Mouse (Mus musculus) ES-E14 (cell line): ENCODE measurements around the gene Rcan1. TPM values are rescaled to one million over a fixed set of nuclear protein-coding genes. Genes with fewer than 3 reads are reported as not detected.

Experiments used
- DNase-seq: peaks from one replicate; pipeline ENCODE4 v3.0.0-alpha.2; 2013; ENCODE audit warnings: low read depth, low spot score
- H3K27ac ChIP-seq: 2 replicates; pipeline ENCODE4 v1.5.1; 2012; ENCODE audit warnings: low read depth, mild to moderate bottlenecking, low read length, moderate library complexity, mixed read lengths; ENCODE audit not compliant: poor library complexity, insufficient read depth, severe bottlenecking
- H3K36me3 ChIP-seq: 2 replicates; pipeline ENCODE4 v1.6.1; 2012; ENCODE audit warnings: mild to moderate bottlenecking, low read length, moderate library complexity, mixed read lengths; ENCODE audit not compliant: control insufficient read depth, poor library complexity, insufficient read depth, severe bottlenecking
- H3K4me1 ChIP-seq, 2 experiments: fragments of 150-350 bp in 1 of 2; sonication (generic) in 1 of 2; 2 replicates each; pipeline ENCODE4 v1.6.1; 2012; ENCODE audit warnings: low read length in 2 of 2, mild to moderate bottlenecking in 1 of 2, mixed read lengths in 1 of 2; ENCODE audit not compliant: control insufficient read depth in 2 of 2, insufficient read depth in 2 of 2, poor library complexity in 1 of 2
- H3K4me3 ChIP-seq, 2 experiments: fragments of 150-350 bp in 1 of 2; sonication (generic) in 1 of 2; 2 replicates each; pipeline ENCODE4 v1.5.1; 2012; ENCODE audit warnings: low read length in 2 of 2, low read depth in 1 of 2, mild to moderate bottlenecking in 1 of 2, mixed read lengths in 1 of 2; ENCODE audit not compliant: insufficient read depth in 1 of 2, poor library complexity in 1 of 2, severe bottlenecking in 1 of 2
- H3K9ac ChIP-seq: 2 replicates; pipeline ENCODE4 v1.6.1; 2012; ENCODE audit warnings: low read depth, mild to moderate bottlenecking, low read length, mixed read lengths; ENCODE audit not compliant: poor library complexity, insufficient read depth, severe bottlenecking
- H3K9me3 ChIP-seq: fragments of 150-350 bp; sonication (generic); 2 replicates; pipeline ENCODE4 v1.6.1; 2012; ENCODE audit warnings: low read depth, mild to moderate bottlenecking, low read length; ENCODE audit not compliant: control insufficient read depth, insufficient read depth
- CHD2 ChIP-seq: IDR thresholded peaks from 2 replicates; pipeline ENCODE4 v1.6.1; 2014; ENCODE audit warnings: mild to moderate bottlenecking, low read depth, low read length, inconsistent platforms
- HCFC1 ChIP-seq: IDR thresholded peaks from 2 replicates; pipeline ENCODE4 v1.6.1; 2012; ENCODE audit warnings: low read length, inconsistent platforms, borderline replicate concordance; ENCODE audit not compliant: insufficient read depth
- MAFK ChIP-seq: IDR thresholded peaks from 2 replicates; pipeline ENCODE4 v1.6.1; 2014; ENCODE audit warnings: mild to moderate bottlenecking, low read depth, low read length, inconsistent platforms; ENCODE audit not compliant: insufficient read depth
- ZC3H11A ChIP-seq: IDR thresholded peaks from 2 replicates; pipeline ENCODE4 v1.6.1; 2012; ENCODE audit warnings: low read depth, mild to moderate bottlenecking, inconsistent platforms, low read length, borderline replicate concordance
- ZNF384 ChIP-seq: IDR thresholded peaks from 2 replicates; pipeline ENCODE4 v1.6.1; 2012; ENCODE audit warnings: low read depth, low read length, inconsistent platforms
- in situ Hi-C, 2 experiments: fragments of 600-800 bp; cut with MboI; formaldehyde crosslinking; loops; one replicate each; pipeline ENCODE4 v1.15.1; 2025; ENCODE audit warnings: low sequenced_read_pairs in 2 of 2, inconsistent platforms in 1 of 2; ENCODE audit not compliant: unreplicated experiment in 2 of 2
- total RNA-seq: library from RNA; depleted of rRNA; stranded (reverse); fragments of 300-350 nt; gene quantifications from 2 replicates; pipeline ENCODE4 v1.2.3, GENCODE M21; 2012

Gene Rcan1
- total RNA-seq, 1 experiment, result 15.8 TPM

DNA sequence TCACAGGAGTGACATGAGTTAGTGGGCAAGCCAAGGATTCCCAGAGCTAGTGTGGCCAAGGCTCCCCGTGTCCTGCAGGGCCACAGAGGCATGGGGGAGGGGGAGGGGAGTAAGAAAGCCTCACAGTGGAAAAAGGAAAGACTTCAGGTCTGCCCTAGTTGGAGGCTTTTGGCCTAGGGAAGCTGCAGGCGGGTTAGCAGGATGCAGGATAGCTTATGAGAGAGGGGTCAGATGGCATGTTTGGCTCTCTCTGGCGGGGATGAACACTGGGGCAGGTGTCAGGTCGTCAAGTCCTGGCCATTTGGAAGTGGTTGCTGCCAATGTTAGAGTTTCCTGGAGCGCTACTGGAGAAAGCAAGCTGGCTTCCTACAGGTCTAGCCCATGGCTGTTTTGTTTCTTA is 99.0 kb downstream of the Rcan1 start:
- no peaks in the 10 kb centered on the region for H3K9me3 ChIP-seq
- H3K9ac ChIP-seq, result no peak overlapping the region
- H3K4me3 ChIP-seq, result no peak overlapping the region
- H3K27ac ChIP-seq, result no peak overlapping the region
- in situ Hi-C loops, result no loop called here
- DNase-seq, result no peak
- H3K36me3 ChIP-seq, result no peaks in the 10 kb centered on the region
- H3K4me1 ChIP-seq, result peaks cover 6% of the 10 kb centered on the region in 2 experiments; a peak in 3 of 4 replicates
- TF ChIP-seq ZNF384 (no peak), CHD2 (no peak), MAFK (no peak), HCFC1 (no peak), ZC3H11A (no peak)

GRCm38 (mm10) chr16:92369260-92369659 is 101.4 kb downstream of the Rcan1 start:
- TF ChIP-seq MAFK (no peak), CHD2 (no peak), HCFC1 (no peak), ZNF384 (no peak), ZC3H11A (no peak)
- in situ Hi-C loops, result no loop called here
- H3K9me3 ChIP-seq, result no peaks in the 10 kb centered on the region
- H3K36me3 ChIP-seq, result no peaks in the 10 kb centered on the region
- peak; percentile 52 for DNase-seq
- no peak overlapping the region for H3K4me3 ChIP-seq
- no peak overlapping the region for H3K27ac ChIP-seq
- no peak overlapping the region for H3K9ac ChIP-seq
- peaks cover 6% of the 10 kb centered on the region in 2 experiments; a peak in 3 of 4 replicates for H3K4me1 ChIP-seq

GRCm38 (mm10) chr16:92365477-92365876 is 105.2 kb downstream of the Rcan1 start:
- TF ChIP-seq MAFK, result no peak
- TF ChIP-seq ZNF384, result no peak
- TF ChIP-seq ZC3H11A, result no peak
- TF ChIP-seq HCFC1, result no peak
- TF ChIP-seq CHD2, result no peak
- Histone ChIP-seq H3K27ac (no peak overlapping the region), H3K9me3 (no peaks in the 10 kb centered on the region), H3K4me3 (no peak overlapping the region), H3K36me3 (no peaks in the 10 kb centered on the region), H3K9ac (no peak overlapping the region), H3K4me1 (peaks cover 0 to 3% of the 10 kb centered on the region in 2 experiments; a peak in 1 of 4 replicates)
- no peak for DNase-seq
- in situ Hi-C loops, result no loop called here

DNA sequence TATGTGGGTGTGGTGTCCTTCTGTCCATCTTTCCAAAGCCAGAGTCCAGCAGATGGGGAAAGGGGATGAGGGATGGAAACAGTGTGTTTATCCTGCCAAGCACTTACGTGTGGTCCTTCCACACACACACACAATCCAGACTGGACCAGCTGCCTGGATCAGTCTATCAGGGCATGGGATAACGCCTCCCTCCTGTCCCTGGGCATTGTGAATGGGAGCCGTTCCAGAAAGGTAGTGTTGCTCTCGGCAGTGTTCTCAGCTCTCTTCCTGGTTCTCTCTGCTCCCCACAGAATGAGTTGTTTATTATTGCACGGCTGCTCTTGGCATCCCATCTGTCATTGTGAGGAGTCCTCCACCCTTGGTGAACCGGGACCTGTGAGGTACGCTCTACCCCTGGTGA is 110.0 kb downstream of the Rcan1 start:
- H3K4me1 ChIP-seq, result 0 out of 4 replicates have a peak, but pooled peaks cover 2 to 4% of the 10 kb centered on the region in 2 experiments
- in situ Hi-C loops, result no loop called here
- DNase-seq, result no peak
- no peaks in the 10 kb centered on the region for H3K36me3 ChIP-seq
- H3K9ac ChIP-seq, result no peak overlapping the region
- no peak overlapping the region for H3K27ac ChIP-seq
- no peak for TF ChIP-seq ZC3H11A
- TF ChIP-seq MAFK, result no peak
- no peak for TF ChIP-seq ZNF384
- no peak for TF ChIP-seq CHD2
- TF ChIP-seq HCFC1, result no peak
- no peak overlapping the region for H3K4me3 ChIP-seq
- no peaks in the 10 kb centered on the region for H3K9me3 ChIP-seq

DNA sequence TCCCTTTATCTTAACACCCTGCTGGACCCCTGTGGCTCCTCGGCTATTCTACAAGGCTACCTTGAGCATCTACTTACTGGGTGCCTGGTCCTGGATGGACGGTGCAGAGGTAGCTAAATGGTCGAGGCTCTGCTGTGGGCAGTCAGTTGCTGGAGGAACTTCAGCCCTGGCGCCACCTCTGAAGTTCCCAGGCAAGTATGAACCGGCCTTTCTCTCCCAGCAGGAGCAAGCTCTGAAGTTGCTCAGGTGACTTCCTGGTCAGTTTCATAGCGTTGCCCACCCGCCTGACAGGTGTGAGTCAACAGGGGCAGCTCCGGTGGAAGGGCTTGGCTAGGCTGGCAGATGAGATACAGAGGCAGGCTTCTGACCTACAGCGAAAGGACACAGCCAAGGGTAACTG is 111.4 kb downstream of the Rcan1 start, which contains the start of gene Kcne1:
Gene Kcne1, minus strand, starts transcription at position 240 of the 400 bp plus-strand sequence.
- Histone ChIP-seq H3K27ac (no peak within 1 kb of the TSS), H3K9ac (no peak within 1 kb of the TSS; the same call in 1 of the 2 replicates), H3K36me3 (no peaks in the 10 kb centered on the region), H3K9me3 (no peaks in the 10 kb centered on the region), H3K4me1 (0 out of 4 replicates have a peak, but pooled peaks cover 2 to 4% of the 10 kb centered on the region in 2 experiments), H3K4me3 (no peak within 1 kb of the TSS; a peak in 1 of 4 replicates)
- in situ Hi-C loops, result no loop called here
- TF ChIP-seq MAFK, result no peak
- TF ChIP-seq ZNF384, result no peak
- no peak for TF ChIP-seq HCFC1
- TF ChIP-seq CHD2, result no peak
- TF ChIP-seq ZC3H11A, result no peak
- no peak for DNase-seq
